Mouse (Mus musculus) olfactory bulb, adult 2 months (tissue): ENCODE measurements around the gene Ryr1.

Source experiments
- CTCF ChIP-seq: fragments of 200-500 bp; IDR thresholded peaks from 2 replicates; pipeline ENCODE4 v1.5.1; 2012; ENCODE audit warnings: low read depth, mild to moderate bottlenecking, low read length, moderate library complexity; ENCODE audit not compliant: insufficient read depth
- POLR2A ChIP-seq: fragments of 200-500 bp; IDR thresholded peaks from 2 replicates; pipeline ENCODE4 v1.6.1; 2012; ENCODE audit warnings: mild to moderate bottlenecking, low read depth, low read length, moderate library complexity; ENCODE audit not compliant: insufficient read depth

GRCm38 (mm10) chr7:29124970-29125369 is at the start of gene Ryr1:
- no peak for TF ChIP-seq CTCF
- TF ChIP-seq POLR2A: no peak
